Mouse (Mus musculus): ENCODE data around the gene Lrrc52. TPM values are rescaled to one million over a fixed set of nuclear protein-coding genes. Genes with fewer than 3 reads are reported as not detected.

The Lrrc52 gene
- total and polyA plus RNA-seq, 2 experiments = not detected

DNA sequence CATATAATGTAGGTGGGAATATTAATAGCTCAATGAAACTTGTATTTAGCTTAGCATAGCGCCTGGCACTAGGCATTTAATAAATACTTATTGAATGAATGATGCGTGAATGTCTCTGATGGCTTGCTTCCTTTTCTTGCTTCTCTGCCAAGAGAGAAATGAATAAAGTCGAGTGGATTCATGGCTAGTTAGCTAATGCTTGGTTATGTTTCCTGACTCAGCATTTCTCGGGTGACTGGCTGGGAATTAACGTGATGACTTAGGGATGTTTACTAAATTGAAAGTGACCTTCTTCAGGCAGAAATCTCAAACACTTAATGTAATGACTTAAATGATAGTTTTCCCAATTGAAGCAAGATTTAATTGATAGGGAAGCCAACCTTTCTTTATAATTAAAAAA, 1.3 kb upstream of the Lrrc52 start:
- DNase-seq (ENCODE audit: extremely low read depth, low read depth, low spot score) = no peak
- Histone ChIP-seq H3K27me3 (ENCODE audit: control insufficient read depth, insufficient read depth, low read length) (no peaks in the 10 kb centered on the region), H3K9ac (ENCODE audit: low read depth, low read length) (no peak overlapping the region), H3K79me2 (ENCODE audit: control insufficient read depth, insufficient read depth, low read length) (no peaks in the 10 kb centered on the region), H3K27ac (replicated peaks; ENCODE audit: insufficient read depth, low read depth, low read length) (no peak overlapping the region), H3K36me3 (ENCODE audit: control insufficient read depth, insufficient read depth, low read length) (no peaks in the 10 kb centered on the region), H3K4me1 (ENCODE audit: control insufficient read depth, insufficient read depth, low read length) (no peaks in the 10 kb centered on the region), H3K4me3 (ENCODE audit: insufficient read depth, low read depth, low read length) (no peak overlapping the region)
- 53% methylated on average over 5 of the region's 5 CpGs for WGBS
- no peak for TF ChIP-seq POLR2A (IDR thresholded peaks at IDR 0.05; ENCODE audit: extremely low read depth, insufficient read depth, low read length)
- TF ChIP-seq CTCF (IDR thresholded peaks at IDR 0.05; ENCODE audit: low read depth, low read length) = no peak

DNA sequence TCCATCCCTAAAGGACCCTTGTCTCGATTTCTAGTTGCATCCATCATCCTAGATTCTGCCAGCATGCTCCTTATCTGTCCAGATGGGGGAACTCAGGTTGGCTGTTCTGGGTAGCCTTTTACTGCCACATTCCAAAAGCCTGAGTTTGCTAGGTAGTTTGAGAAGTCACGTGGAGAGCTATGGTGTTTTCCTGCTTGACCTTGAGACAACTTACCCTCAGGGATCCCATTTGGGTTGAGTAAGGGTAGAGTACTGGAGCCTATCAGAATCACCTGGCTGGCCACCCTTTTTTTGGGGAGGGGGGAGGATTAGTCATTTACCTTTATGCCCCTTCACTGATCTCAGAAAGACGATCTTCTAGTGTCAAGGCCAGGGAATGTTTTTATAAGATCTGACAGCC, 9.3 kb downstream of the Lrrc52 start:
- H3K27ac ChIP-seq (replicated peaks; ENCODE audit: insufficient read depth, low read depth, low read length) = no peak overlapping the region
- DNase-seq (ENCODE audit: extremely low read depth, low read depth, low spot score) = no peak
- WGBS = 57% methylated on average over 3 of the region's 3 CpGs

DNA sequence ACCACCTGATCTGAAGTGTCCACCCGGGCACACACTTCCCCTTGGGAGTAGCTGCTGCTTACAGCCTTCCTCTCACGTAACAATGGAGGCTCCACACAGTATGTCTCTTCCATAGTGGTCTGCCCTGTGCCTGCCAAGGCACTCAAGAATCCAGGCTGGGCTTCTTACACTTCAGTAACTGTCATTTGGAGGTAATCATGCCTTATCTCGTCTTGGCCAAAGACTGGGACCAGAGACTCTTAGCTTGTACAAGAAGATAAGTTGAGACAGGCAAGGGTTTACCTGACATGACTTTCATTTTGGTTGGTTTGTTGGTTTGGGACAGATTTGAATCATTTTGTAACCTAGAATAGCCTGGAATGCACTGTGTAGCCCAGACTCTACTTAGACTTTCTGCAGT, 13.5 kb downstream of the Lrrc52 start:
- TF ChIP-seq POLR2A (IDR thresholded peaks at IDR 0.05; ENCODE audit: extremely low read depth, insufficient read depth, low read length) (no peak), CTCF (IDR thresholded peaks at IDR 0.05; ENCODE audit: low read depth, low read length) (no peak)
- H3K27ac ChIP-seq (replicated peaks; ENCODE audit: insufficient read depth, low read depth, low read length) = no peak overlapping the region
- H3K79me2 ChIP-seq (ENCODE audit: control insufficient read depth, insufficient read depth, low read length) = no peaks in the 10 kb centered on the region
- no peaks in the 10 kb centered on the region for H3K27me3 ChIP-seq (ENCODE audit: control insufficient read depth, insufficient read depth, low read length)
- DNase-seq (ENCODE audit: extremely low read depth, low read depth, low spot score) = no peak
- no peak overlapping the region for H3K9ac ChIP-seq (ENCODE audit: low read depth, low read length)
- no peak overlapping the region for H3K4me3 ChIP-seq (ENCODE audit: insufficient read depth, low read depth, low read length)
- H3K36me3 ChIP-seq (ENCODE audit: control insufficient read depth, insufficient read depth, low read length) = no peaks in the 10 kb centered on the region
- WGBS = 80% methylated on average over 3 of the region's 3 CpGs
- H3K4me1 ChIP-seq (ENCODE audit: control insufficient read depth, insufficient read depth, low read length) = no peaks in the 10 kb centered on the region

More for the DNA sequence above, 9.3 kb downstream of the Lrrc52 start:
- H3K79me2 ChIP-seq (ENCODE audit: control insufficient read depth, insufficient read depth, low read length) = no peaks in the 10 kb centered on the region
- no peak overlapping the region for H3K9ac ChIP-seq (ENCODE audit: low read depth, low read length)
- H3K4me3 ChIP-seq (ENCODE audit: insufficient read depth, low read depth, low read length) = no peak overlapping the region
- H3K4me1 ChIP-seq (ENCODE audit: control insufficient read depth, insufficient read depth, low read length) = no peaks in the 10 kb centered on the region
- no peaks in the 10 kb centered on the region for H3K36me3 ChIP-seq (ENCODE audit: control insufficient read depth, insufficient read depth, low read length)
- H3K27me3 ChIP-seq (ENCODE audit: control insufficient read depth, insufficient read depth, low read length) = no peaks in the 10 kb centered on the region
- TF ChIP-seq CTCF (IDR thresholded peaks at IDR 0.05; ENCODE audit: low read depth, low read length) (no peak), POLR2A (IDR thresholded peaks at IDR 0.05; ENCODE audit: extremely low read depth, insufficient read depth, low read length) (no peak)

DNA sequence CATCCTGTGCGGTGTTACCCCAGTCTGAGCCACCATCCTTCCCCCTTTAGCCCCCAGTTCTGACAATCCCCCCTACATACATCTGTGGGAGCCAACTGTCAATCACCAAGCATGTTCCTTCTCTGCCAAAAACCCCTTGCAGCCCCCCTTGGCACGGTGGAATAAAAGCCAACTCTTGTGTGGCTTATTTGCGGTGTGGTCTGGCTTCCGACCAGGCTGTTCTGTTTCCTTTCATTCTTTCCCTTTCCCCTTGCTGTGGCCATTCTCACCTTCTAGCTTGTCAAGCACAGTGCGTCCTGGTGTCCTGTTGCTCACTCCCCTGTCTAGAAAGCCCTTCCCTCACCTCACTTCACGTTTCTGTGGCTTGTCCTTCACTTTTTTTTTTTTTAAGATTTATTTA, 14.1 kb downstream of the Lrrc52 start:
- 69% methylated on average over 6 of the region's 6 CpGs for WGBS
- TF ChIP-seq POLR2A (IDR thresholded peaks at IDR 0.05; ENCODE audit: extremely low read depth, insufficient read depth, low read length) (no peak), CTCF (IDR thresholded peaks at IDR 0.05; ENCODE audit: low read depth, low read length) (no peak)
- Histone ChIP-seq H3K4me1 (ENCODE audit: control insufficient read depth, insufficient read depth, low read length) (no peaks in the 10 kb centered on the region), H3K9ac (ENCODE audit: low read depth, low read length) (no peak overlapping the region), H3K4me3 (ENCODE audit: insufficient read depth, low read depth, low read length) (no peak overlapping the region), H3K36me3 (ENCODE audit: control insufficient read depth, insufficient read depth, low read length) (no peaks in the 10 kb centered on the region), H3K27ac (replicated peaks; ENCODE audit: insufficient read depth, low read depth, low read length) (no peak overlapping the region), H3K79me2 (ENCODE audit: control insufficient read depth, insufficient read depth, low read length) (no peaks in the 10 kb centered on the region), H3K27me3 (ENCODE audit: control insufficient read depth, insufficient read depth, low read length) (no peaks in the 10 kb centered on the region)
- DNase-seq (ENCODE audit: extremely low read depth, low read depth, low spot score) = no peak

DNA sequence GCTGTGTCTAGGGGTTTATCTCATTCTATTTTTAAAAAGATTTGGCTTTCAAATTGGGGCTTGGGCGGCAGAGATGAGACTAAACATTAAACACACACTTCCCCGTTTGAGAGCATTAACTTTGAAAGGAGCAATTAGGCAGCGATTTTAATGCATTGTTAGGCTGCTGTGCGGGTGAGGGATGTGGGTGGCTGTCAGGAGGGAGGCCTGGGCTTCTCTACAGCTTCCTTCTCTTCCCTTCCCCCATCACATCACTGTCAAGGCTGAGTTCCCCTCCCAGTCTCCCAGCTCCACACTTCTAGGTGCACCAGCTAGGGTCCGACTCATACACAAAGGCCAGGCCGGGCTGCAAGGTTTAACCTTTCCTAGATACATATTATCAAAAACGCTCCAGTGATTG, 18.0 kb downstream of the Lrrc52 start:
- no peak for DNase-seq (ENCODE audit: extremely low read depth, low read depth, low spot score)
- TF ChIP-seq POLR2A (IDR thresholded peaks at IDR 0.05; ENCODE audit: extremely low read depth, insufficient read depth, low read length) (no peak), CTCF (IDR thresholded peaks at IDR 0.05; ENCODE audit: low read depth, low read length) (no peak)
- WGBS = 43% methylated on average over 7 of the region's 7 CpGs

DNA sequence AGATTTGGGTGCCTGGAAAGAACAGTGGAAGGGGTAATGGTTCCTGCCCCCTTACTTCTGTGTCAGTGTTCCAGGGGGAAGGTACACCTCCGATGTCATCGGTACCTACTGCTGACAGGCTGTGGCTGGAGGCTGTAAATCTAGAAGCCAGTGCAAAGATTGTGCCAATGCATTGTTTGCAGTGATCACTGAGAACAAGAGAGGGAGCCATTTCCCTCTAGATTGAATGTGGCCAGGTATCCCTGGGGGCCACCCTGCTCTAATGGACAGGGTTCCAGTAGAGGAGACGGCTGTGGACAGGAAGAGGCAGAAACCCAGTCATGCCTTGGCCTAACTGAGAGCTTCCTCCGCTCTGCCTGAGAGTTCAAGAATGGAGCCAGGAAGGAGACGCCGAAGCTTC, 18.5 kb downstream of the Lrrc52 start:
- Histone ChIP-seq H3K27me3 (ENCODE audit: control insufficient read depth, insufficient read depth, low read length) (no peaks in the 10 kb centered on the region; the same call in 1 of the 2 replicates), H3K36me3 (ENCODE audit: control insufficient read depth, insufficient read depth, low read length) (no peaks in the 10 kb centered on the region), H3K27ac (replicated peaks; ENCODE audit: insufficient read depth, low read depth, low read length) (no peak overlapping the region), H3K79me2 (ENCODE audit: control insufficient read depth, insufficient read depth, low read length) (no peaks in the 10 kb centered on the region), H3K4me1 (ENCODE audit: control insufficient read depth, insufficient read depth, low read length) (no peaks in the 10 kb centered on the region), H3K9ac (ENCODE audit: low read depth, low read length) (no peak overlapping the region), H3K4me3 (ENCODE audit: insufficient read depth, low read depth, low read length) (no peak overlapping the region)
- TF ChIP-seq POLR2A (IDR thresholded peaks at IDR 0.05; ENCODE audit: extremely low read depth, insufficient read depth, low read length) = no peak
- no peak for TF ChIP-seq CTCF (IDR thresholded peaks at IDR 0.05; ENCODE audit: low read depth, low read length)
- DNase-seq (ENCODE audit: extremely low read depth, low read depth, low spot score) = no peak
- 65% methylated on average over 6 of the region's 6 CpGs for WGBS

More for the DNA sequence above, 18.0 kb downstream of the Lrrc52 start:
- Histone ChIP-seq H3K36me3 (ENCODE audit: control insufficient read depth, insufficient read depth, low read length) (no peaks in the 10 kb centered on the region), H3K4me1 (ENCODE audit: control insufficient read depth, insufficient read depth, low read length) (no peaks in the 10 kb centered on the region), H3K27ac (replicated peaks; ENCODE audit: insufficient read depth, low read depth, low read length) (no peak overlapping the region), H3K9ac (ENCODE audit: low read depth, low read length) (no peak overlapping the region), H3K79me2 (ENCODE audit: control insufficient read depth, insufficient read depth, low read length) (no peaks in the 10 kb centered on the region), H3K27me3 (ENCODE audit: control insufficient read depth, insufficient read depth, low read length) (no peaks in the 10 kb centered on the region; the same call in 1 of the 2 replicates), H3K4me3 (ENCODE audit: insufficient read depth, low read depth, low read length) (no peak overlapping the region)
